Mouse (Mus musculus): ENCODE measurements around the gene Scn3a. TPM values are rescaled to one million over a fixed set of nuclear protein-coding genes. Genes with fewer than 3 reads are reported as not detected.
"Not testable (repeated sequence)": the region's sequence is repeated elsewhere in the genome, so short reads cannot be mapped to it uniquely, and the experiment has no call there.

Scn3a gene
- total RNA-seq, 1 experiment from 2014 or later: 4.0 TPM

- no peak for DNase-seq
Observed at GRCm38 (mm10) chr2:65483434-65483833, 84.0 kb downstream of the Scn3a start.

- DNase-seq: no peak
Observed at GRCm38 (mm10) chr2:65481007-65481672, 86.3 kb downstream of the Scn3a start.

- no peak for DNase-seq
Observed at GRCm38 (mm10) chr2:65471311-65471882, 96.0 kb downstream of the Scn3a start.

GRCm38 (mm10) chr2:65465694-65466093, 101.7 kb downstream of the Scn3a start:
- no peak for DNase-seq

GRCm38 (mm10) chr2:65453763-65454162, 113.7 kb downstream of the Scn3a start:
- DNase-seq: no peak

GRCm38 (mm10) chr2:65451401-65452078, 115.9 kb downstream of the Scn3a start:
- DNase-seq: not testable (repeated sequence)

- no peak for DNase-seq
Observed at GRCm38 (mm10) chr2:65450449-65451360, 116.7 kb downstream of the Scn3a start.

GRCm38 (mm10) chr2:65449126-65449828, 118.2 kb downstream of the Scn3a start:
- no peak for DNase-seq

- no peak for DNase-seq
Observed at GRCm38 (mm10) chr2:65443082-65443481, 124.3 kb downstream of the Scn3a start.

GRCm38 (mm10) chr2:65441566-65441965, 125.9 kb downstream of the Scn3a start:
- DNase-seq: peak; percentile 10

GRCm38 (mm10) chr2:65441110-65441509, 126.3 kb downstream of the Scn3a start:
- DNase-seq: no peak

GRCm38 (mm10) chr2:65436917-65437316, 130.5 kb downstream of the Scn3a start:
- DNase-seq: no peak

- no peak for DNase-seq
Observed at GRCm38 (mm10) chr2:65423501-65423900, 143.9 kb downstream of the Scn3a start.

- no peak for DNase-seq
Observed at GRCm38 (mm10) chr2:65421259-65422255, 145.9 kb downstream of the Scn3a start.

- no peak for DNase-seq
Observed at GRCm38 (mm10) chr2:65418608-65419007, 148.8 kb downstream of the Scn3a start.

- no peak for DNase-seq
Observed at GRCm38 (mm10) chr2:65416535-65416934, 150.9 kb downstream of the Scn3a start.

- DNase-seq: no peak
Observed at GRCm38 (mm10) chr2:65415294-65415693, 152.1 kb downstream of the Scn3a start.

GRCm38 (mm10) chr2:65414806-65415281, 152.6 kb downstream of the Scn3a start:
- no peak for DNase-seq

- peak; percentile 35 for DNase-seq
Observed at GRCm38 (mm10) chr2:65414237-65414636, 153.2 kb downstream of the Scn3a start.

- no peak for DNase-seq
Observed at GRCm38 (mm10) chr2:65413746-65414145, 153.7 kb downstream of the Scn3a start.

All from adrenal gland, postnatal 25 days (tissue).